In the genomic region with DNA sequence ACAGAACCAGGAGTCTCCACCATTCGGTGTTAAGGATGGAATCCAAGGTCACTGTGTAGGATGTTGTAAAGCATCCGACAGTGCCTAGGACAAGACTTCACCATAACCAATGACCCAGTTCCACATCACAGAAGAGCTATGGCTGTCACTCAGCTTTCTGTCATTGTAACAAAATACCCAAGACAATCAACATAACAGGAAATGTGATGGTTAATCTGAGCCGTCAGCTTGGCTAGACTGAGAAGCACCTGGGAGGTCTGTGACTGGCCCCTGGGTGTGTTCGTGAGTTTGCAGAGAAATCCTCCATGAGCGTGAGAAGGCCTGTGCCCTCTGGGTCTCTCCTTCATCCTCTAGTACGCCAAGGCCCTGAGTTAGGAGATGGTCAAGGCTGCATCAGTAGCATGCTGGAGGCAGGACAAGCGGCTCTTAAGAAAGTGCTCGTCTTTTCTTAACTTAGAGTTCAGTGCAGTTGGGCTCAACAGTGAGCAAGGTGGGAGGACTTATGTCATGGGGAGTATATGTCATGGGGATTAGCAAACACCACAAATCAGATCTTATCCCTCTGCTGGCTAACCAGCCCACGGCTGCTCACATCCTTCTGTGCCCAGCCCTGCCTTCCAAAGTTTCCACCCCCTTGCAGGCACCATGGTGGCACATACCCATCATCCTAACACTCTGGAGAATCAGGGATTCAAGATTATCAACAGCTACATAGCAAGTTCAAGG, we compare ENCODE assay signal across 19 mouse cellular contexts. TPM values are rescaled to one million over a fixed set of nuclear protein-coding genes. Genes with fewer than 3 reads are reported as not detected.
A peak's percentile ranks its signal among the peaks of the same experiment; 100 is the strongest.
DNase-seq lines count a peak whose midpoint lies in the region; ATAC-seq lines count a peak whose summit lies in the region.
"Had no signal": no experiment of that assay in that cellular context is flagged by ENCODE, and none has a peak within 500 bp of the region (broad histone marks: within the 10 kb centered on the region; RNA-seq: fewer than 3 reads in every experiment).

No protein-coding gene starts in this region.

- no peak for DNase-seq in heart, postnatal 14 days
- DNase-seq in kidney, adult 11 months = no peak
- peak; percentile 29 for DNase-seq in thymus, postnatal 4 days
- DNase-seq in thymus, postnatal 25 days = no peak
- no peak for DNase-seq in cerebellum, adult 9-10 months
- DNase-seq in right cerebral cortex, postnatal 4 days = no peak
- DNase-seq: cerebellum, adult 18-20 months; gastrocnemius, postnatal 14 days; heart, adult 2 months; liver, embryonic 13.5 days; right cerebral cortex, postnatal 14 days; thymus, postnatal 14 days had no signal

- 72% methylated on average over 9 of the region's 9 CpGs for WGBS in heart, embryonic 13.5 days
- WGBS in kidney, embryonic 16.5 days = 64% methylated on average over 9 of the region's 9 CpGs

- H3K4me3 ChIP-seq in heart, embryonic 13.5 days = no peak overlapping the region
- no peak overlapping the region for H3K4me3 ChIP-seq in kidney, embryonic 16.5 days (ENCODE audit: low read length)
- H3K4me3 ChIP-seq: erythroblast, embryonic 14.5 days; forebrain, embryonic 13.5 days; heart, adult 2 months; hindbrain, embryonic 12.5 days; limb, embryonic 13.5 days; liver, embryonic 13.5 days had no signal

- H3K36me3 ChIP-seq in heart, embryonic 13.5 days = no peaks in the 10 kb centered on the region
- H3K36me3 ChIP-seq in kidney, embryonic 16.5 days (ENCODE audit: insufficient read depth, low read length) = no peaks in the 10 kb centered on the region
- H3K36me3 ChIP-seq: hindbrain, embryonic 12.5 days; limb, embryonic 13.5 days; liver, embryonic 13.5 days had no signal

- H3K27ac ChIP-seq in heart, embryonic 13.5 days (replicated peaks) = peak overlapping the region; percentile 34; the same call in 1 of the 2 replicates
- H3K27ac ChIP-seq in kidney, embryonic 16.5 days (ENCODE audit: low read length) = peak overlapping the region; percentile 47; the same call in 1 of the 2 replicates
- H3K27ac ChIP-seq: forebrain, embryonic 13.5 days; heart, adult 2 months; hindbrain, embryonic 12.5 days; limb, embryonic 13.5 days; liver, embryonic 13.5 days had no signal

- intact Hi-C loops in heart, postnatal 14 days (cut with DNase I) = no loop called here

- H3K4me1 ChIP-seq in heart, embryonic 13.5 days = 0 out of 2 replicates have a peak, but pooled peaks cover 2% of the 10 kb centered on the region
- no peaks in the 10 kb centered on the region; the same call in 1 of the 2 replicates for H3K4me1 ChIP-seq in kidney, embryonic 16.5 days (ENCODE audit: insufficient read depth, low read length)
- H3K4me1 ChIP-seq: hindbrain, embryonic 12.5 days; limb, embryonic 13.5 days; liver, embryonic 13.5 days had no signal

- no peak overlapping the region for H3K4me2 ChIP-seq in heart, embryonic 13.5 days
- H3K4me2 ChIP-seq in kidney, embryonic 16.5 days (replicated peaks; ENCODE audit: low read depth, low read length) = no peak overlapping the region
- H3K4me2 ChIP-seq: forebrain, embryonic 13.5 days; hindbrain, embryonic 12.5 days; limb, embryonic 13.5 days; liver, embryonic 13.5 days had no signal

- 0 out of 2 replicates have a peak, but pooled peaks cover 3% of the 10 kb centered on the region for H3K27me3 ChIP-seq in heart, embryonic 13.5 days (replicated peaks)
- H3K27me3 ChIP-seq in kidney, embryonic 16.5 days (ENCODE audit: insufficient read depth, low read length) = no peaks in the 10 kb centered on the region
- H3K27me3 ChIP-seq: forebrain, embryonic 13.5 days; hindbrain, embryonic 12.5 days; limb, embryonic 13.5 days; liver, embryonic 13.5 days had no signal

- ATAC-seq in heart, embryonic 13.5 days (ENCODE audit: extremely low read depth, insufficient number of reproducible peaks, low FRiP score, low TSS enrichment) = no peak
- ATAC-seq in kidney, embryonic 16.5 days (ENCODE audit: low FRiP score, low TSS enrichment) = no peak
- ATAC-seq: forebrain, embryonic 13.5 days; midbrain, embryonic 16.5 days had no signal

- no peak overlapping the region for H3K9ac ChIP-seq in heart, embryonic 13.5 days
- H3K9ac ChIP-seq in kidney, embryonic 16.5 days (replicated peaks; ENCODE audit: low read length) = no peak overlapping the region
- H3K9ac ChIP-seq: forebrain, embryonic 13.5 days; hindbrain, embryonic 12.5 days; limb, embryonic 13.5 days; liver, embryonic 13.5 days had no signal

- 0 out of 2 replicates have a peak, but pooled peaks cover 7% of the 10 kb centered on the region for H3K9me3 ChIP-seq in heart, embryonic 13.5 days
- H3K9me3 ChIP-seq in kidney, embryonic 16.5 days (ENCODE audit: low read length) = no peaks in the 10 kb centered on the region
- H3K9me3 ChIP-seq: hindbrain, embryonic 12.5 days; liver, embryonic 13.5 days had no signal

RNA-seq across cellular contexts. Expression of a gene that starts 57.9 kb away (rescaled TPM):
- polyA plus RNA-seq in heart, embryonic 13.5 days (2015; fragmentation: Nextera tagmentation; extraction: Ambion mirVana) = 25.0 and 28.4 TPM in 2 replicates
- 10 to 100 TPM; 56.7 to 59.2 TPM for total RNA-seq in heart, postnatal 14 days (2021)
- polyA plus RNA-seq in kidney, embryonic 16.5 days (2015; fragmentation: Nextera tagmentation; extraction: Ambion mirVana) = 40.7 and 42.5 TPM in 2 replicates
